Mouse (Mus musculus) liver, embryonic 14.5 days (tissue): Measurements from ENCODE around the gene Purb.

Experiments
- CTCF ChIP-seq: IDR thresholded peaks from 2 replicates; pipeline ENCODE4 v1.5.1; 2016; ENCODE audit warnings: antibody characterized with exemption, low read depth, control low read depth
- EP300 ChIP-seq: IDR thresholded peaks from 2 replicates; pipeline ENCODE4 v1.6.1; 2016; ENCODE audit warnings: antibody characterized with exemption, low read depth

GRCm38 (mm10) chr11:6506516-6506915, 30.8 kb upstream of the Purb start:
- TF ChIP-seq CTCF = no peak
- no peak for TF ChIP-seq EP300
